Mouse (Mus musculus): ENCODE measurements around the gene Cdx2.

Gene Cdx2

DNA sequence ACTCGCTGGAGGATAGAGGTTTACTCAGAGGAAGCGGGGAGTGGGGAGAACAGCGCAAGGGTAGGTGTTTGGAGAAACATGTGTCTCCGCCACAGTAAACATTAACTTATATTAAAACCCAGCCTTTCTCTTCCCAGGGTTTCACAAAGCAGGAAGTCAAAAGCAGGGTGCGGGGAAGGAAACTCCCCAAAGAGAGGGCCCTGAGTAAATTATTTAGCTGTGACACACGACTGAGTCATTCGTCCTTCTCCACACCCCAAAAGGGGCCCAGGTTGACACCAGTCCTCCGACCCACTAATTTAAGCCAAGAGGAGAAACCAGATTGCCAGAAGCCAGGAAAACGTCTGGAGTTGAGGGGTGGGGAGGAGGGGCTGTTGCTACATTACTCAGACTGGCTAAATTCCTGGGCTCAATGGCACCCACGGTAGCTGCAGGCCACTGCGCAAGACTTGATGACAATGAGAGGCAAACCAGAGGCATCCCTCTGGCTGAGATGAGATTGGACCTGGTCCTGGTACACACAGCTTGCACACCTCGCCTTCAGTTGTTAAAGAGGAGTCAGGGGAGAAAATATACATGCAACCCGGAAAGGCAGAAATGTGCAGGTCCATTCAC is 14.5 kb downstream of the Cdx2 start:
- DNase-seq (ENCODE audit: low read depth, low spot score) = no peak

- no peak for DNase-seq (ENCODE audit: low read depth, low spot score)
Observed at GRCm38 (mm10) chr5:147291764-147292505, 15.1 kb downstream of the Cdx2 start.

DNA sequence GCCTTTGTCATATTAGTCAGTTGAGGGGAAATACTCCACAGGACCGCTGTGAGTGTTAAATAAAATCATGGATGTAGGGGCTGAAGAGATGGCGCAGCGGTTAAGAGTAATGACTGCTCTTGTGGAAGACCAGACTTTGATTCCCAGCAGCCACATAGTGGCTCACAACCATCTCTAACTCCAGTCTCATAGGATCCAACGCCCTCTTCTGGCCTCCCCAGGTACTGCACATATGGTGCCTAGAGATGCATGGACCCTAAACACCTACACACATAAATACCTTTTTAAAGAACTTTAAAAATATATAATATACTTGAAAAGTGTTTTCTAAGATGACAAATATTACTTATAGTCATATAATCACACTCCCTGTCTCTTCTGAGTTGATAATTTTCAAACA is 22.7 kb downstream of the Cdx2 start:
- no peak for DNase-seq (ENCODE audit: low read depth, low spot score)

GRCm38 (mm10) chr5:147277547-147277925 is 29.5 kb downstream of the Cdx2 start:
- DNase-seq (ENCODE audit: low read depth, low spot score) = no peak

GRCm38 (mm10) chr5:147276701-147277546 is 30.1 kb downstream of the Cdx2 start:
- DNase-seq (ENCODE audit: low read depth, low spot score) = no peak

DNA sequence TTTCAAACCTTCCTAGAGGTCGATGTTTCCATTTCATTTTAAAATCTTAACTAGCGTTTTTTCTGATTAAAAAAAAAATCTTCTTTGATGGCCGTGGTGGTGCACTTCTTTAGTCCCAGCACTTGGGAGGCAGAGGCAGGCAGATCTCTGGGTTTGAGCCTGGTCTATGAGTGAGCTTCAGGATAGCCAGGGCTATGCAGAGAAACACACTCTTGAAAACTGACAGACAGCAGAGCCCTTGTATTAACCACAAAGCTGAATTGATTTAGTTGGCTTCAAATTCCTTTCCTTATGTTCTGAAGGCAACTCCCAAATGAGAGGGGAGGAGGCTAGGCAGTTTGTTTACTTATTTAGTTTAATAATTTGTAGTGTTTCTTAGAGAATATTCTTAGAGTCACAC is 31.3 kb downstream of the Cdx2 start:
- no peak for DNase-seq (ENCODE audit: low read depth, low spot score)

DNA sequence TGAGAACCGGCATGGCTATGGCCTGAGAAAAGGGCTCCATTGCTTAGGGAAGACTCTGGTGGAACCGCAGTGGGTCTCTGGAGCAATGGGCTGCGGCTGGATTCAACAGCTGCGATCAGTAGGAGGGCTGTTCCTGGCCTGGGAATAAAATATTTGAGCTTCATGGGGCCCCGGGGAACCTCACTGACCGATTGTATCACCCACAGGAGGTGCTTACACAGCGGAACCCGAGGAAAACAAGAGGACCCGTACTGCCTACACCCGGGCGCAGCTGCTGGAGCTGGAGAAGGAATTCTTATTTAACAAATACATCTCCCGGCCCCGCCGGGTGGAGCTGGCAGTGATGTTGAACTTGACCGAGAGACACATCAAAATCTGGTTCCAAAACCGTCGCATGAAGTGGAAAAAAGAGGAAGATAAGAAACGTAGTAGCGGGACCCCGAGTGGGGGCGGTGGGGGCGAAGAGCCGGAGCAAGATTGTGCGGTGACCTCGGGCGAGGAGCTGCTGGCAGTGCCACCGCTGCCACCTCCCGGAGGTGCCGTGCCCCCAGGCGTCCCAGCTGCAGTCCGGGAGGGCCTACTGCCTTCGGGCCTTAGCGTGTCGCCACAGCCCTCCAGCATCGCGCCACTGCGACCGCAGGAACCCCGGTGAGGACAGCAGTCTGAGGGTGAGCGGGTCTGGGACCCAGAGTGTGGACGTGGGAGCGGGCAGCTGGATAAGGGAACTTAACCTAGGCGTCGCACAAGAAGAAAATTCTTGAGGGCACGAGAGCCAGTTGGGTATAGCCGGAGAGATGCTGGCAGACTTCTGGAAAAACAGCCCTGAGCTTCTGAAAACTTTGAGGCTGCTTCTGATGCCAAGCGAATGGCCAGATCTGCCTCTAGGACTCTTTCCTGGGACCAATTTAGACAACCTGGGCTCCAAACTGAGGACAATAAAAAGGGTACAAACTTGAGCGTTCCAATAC is 32.6 kb downstream of the Cdx2 start:
- DNase-seq (ENCODE audit: low read depth, low spot score) = no peak

DNA sequence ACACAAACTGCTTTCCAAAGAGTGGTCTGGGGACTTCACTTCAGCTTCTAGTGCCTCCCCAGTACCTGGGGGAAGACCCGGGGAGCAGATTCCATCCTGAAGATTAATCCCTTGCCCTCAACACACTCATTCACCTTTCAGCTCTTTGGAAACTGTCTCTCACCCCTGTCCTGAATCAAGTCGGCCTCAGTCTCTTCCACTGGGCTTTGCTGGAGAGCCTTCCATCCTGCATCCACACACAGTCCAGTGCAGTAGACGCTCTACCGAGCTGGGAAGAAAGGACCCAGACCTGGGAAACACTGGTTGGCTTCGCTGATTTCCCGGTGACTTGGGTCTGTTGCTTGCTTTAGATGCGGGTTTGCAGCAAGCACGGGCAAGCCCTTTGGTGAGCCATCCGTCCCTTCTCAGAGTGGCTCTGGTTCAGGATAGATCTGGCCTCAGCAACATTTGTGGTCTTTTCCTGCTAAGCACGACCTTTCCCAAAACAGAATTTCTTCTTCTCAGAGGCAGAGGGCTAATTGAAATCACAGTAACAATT is 34.2 kb downstream of the Cdx2 start:
- DNase-seq (ENCODE audit: low read depth, low spot score) = no peak

DNA sequence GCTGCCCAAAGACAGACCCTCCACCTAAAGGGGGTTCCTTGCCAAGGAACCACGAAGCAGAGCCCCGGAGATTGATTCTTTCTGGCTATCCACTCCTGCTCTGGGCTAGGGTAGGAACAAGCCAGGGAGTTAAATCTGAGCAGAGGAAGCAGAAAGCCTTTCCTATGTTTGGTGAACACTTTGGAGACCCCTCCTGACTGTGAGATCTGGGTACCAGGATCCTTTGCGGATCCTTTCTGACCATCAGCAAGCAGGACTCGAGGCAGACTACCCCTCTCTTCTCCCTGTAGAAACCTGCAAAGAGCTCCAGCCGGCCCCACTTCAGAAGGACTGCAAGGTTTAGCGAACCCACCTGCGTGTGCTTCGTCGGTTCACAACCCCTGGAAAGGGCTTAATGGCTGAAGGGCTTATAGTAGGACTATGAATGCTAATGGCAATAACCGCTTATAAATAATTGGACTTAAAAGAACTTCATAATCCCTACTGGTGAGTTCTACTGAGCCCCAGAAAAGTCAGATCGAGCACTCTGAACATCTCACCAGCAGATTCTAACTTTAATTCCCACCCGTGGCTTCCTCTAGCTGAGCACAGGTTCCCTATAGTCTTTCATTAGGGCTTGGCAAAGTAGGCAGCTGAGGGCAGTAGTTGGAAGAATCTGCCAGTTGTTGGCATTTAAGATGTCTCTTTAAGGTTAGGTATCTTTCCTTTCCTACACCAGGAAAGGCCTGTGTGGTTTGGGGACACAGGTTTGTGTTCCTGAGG is 34.8 kb downstream of the Cdx2 start:
- DNase-seq (ENCODE audit: low read depth, low spot score) = no peak

GRCm38 (mm10) chr5:147270673-147271655 is 36.1 kb downstream of the Cdx2 start:
- DNase-seq (ENCODE audit: low read depth, low spot score) = no peak

- DNase-seq (ENCODE audit: low read depth, low spot score) = peak; percentile 34
Observed at GRCm38 (mm10) chr5:147269926-147270672, 37.0 kb downstream of the Cdx2 start, which contains the start of gene Pdx1. Pdx1 (plus strand) TSS chr5:147269959.

DNA sequence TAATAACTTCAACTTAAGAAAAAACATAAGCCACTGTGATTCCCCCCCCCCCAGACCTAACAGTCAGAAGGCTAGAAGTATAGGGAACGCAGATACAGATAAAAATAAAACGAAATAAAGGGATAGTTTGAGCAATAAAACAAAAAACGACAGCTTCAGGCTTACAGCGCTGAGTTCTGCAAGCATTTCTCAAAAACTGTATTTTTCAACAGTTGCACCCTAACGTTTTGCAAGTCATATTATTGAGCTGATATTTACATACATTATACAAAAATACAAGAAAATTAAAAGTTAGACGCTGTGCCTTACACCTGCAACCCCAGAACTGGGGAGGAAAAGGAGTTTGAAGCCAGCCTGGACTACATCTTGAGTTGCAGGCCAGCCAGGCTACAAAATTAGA is 37.7 kb downstream of the Cdx2 start:
- DNase-seq (ENCODE audit: low read depth, low spot score) = peak; percentile 15

DNA sequence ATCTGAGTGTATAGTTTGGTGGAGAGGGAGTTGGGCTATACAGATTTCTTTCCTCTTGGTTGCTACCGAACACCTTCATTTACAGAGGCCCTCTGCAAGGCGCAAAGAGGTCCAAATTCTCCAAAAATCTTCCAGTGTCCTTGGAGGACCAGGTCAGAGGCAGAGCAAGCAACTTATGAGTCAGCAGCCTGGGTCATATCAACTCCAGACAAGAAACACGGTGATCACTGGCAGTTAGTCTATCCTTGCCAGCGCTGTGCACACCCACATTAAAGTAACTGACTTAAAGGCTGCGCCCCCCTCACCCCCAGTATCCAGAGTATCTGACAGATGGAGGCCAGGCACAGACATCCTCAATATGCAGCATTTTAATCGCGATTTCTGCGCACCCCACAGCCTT is 38.3 kb downstream of the Cdx2 start:
- no peak for DNase-seq (ENCODE audit: low read depth, low spot score)

DNA sequence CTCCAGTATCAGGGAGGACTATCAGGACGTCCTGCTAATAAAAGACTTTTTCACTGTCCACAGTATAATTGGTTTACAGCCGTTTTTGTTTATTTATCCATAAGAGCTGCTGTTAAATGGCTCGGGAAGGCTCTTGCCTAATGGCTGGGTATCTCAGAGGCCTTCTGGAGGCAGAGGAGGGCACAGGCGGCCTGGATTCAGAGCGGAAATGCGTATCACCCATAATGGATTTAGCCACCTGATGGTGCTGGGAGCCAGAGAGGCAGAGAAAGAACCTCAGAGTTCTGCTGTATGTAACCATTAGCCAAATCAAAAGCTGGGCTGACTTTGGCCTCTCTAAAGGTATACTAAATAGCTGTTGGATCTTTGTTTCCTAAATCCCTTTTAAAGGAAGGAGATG is 39.6 kb downstream of the Cdx2 start:
- DNase-seq (ENCODE audit: low read depth, low spot score) = no peak

- DNase-seq (ENCODE audit: low read depth, low spot score) = no peak
Observed at GRCm38 (mm10) chr5:147263945-147264344, 43.1 kb downstream of the Cdx2 start.

- no peak for DNase-seq (ENCODE audit: low read depth, low spot score)
Observed at GRCm38 (mm10) chr5:147261899-147262541, 45.0 kb downstream of the Cdx2 start.

DNA sequence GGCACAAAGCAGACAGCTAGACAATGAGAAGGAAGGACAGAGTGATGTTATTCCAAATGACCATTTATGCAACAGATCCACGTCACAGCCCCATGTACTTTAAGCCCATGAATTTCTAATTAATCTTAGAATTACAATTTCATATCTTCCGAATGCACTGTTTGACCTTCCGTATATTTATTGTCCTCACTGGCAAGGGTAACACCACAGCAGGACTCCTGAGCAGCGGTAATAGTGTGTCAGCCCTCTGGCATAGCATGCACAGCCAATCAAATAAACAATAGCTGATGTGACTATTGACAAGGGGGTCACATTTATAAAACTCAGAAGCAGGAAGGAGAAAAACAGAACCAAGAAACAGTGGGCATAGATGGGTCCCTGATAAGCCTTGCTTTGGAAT is 46.3 kb downstream of the Cdx2 start:
- no peak for DNase-seq (ENCODE audit: low read depth, low spot score)

- no peak for DNase-seq (ENCODE audit: low read depth, low spot score)
Observed at GRCm38 (mm10) chr5:147260189-147260588, 46.9 kb downstream of the Cdx2 start.

All from A20 (cell line).